Mouse (Mus musculus): ENCODE results near the gene Tspan14.

- TF ChIP-seq CTCF (IDR thresholded peaks at IDR 0.05; ENCODE audit: low read depth) (no peak), EP300 (IDR thresholded peaks at IDR 0.05; ENCODE audit: low read depth) (no peak)
These were observed 29.6 kb upstream of the Tspan14 start for GRCm38 (mm10) chr14:40996171-40996570.
